Mouse (Mus musculus) embryonic fibroblast, embryonic 13.5 days (primary cell): ENCODE results near the gene Fndc5. TPM values are rescaled to one million over a fixed set of nuclear protein-coding genes. Genes with fewer than 3 reads are reported as not detected.

Experiments
- H3K27ac ChIP-seq: 2 replicates; pipeline ENCODE4 v1.5.1; 2012; ENCODE audit warnings: low read length, control low read depth, inconsistent platforms; ENCODE audit not compliant: insufficient read depth
- H3K4me1 ChIP-seq: 2 replicates; pipeline ENCODE4 v1.6.1; 2011; ENCODE audit warnings: low read length; ENCODE audit not compliant: control insufficient read depth, insufficient read depth
- H3K4me3 ChIP-seq: 2 replicates; pipeline ENCODE4 v1.5.1; 2011; ENCODE audit warnings: mild to moderate bottlenecking, control low read depth, low read length; ENCODE audit not compliant: insufficient read depth
- CTCF ChIP-seq: IDR thresholded peaks from 2 replicates; pipeline ENCODE4 v1.5.1; 2011; ENCODE audit warnings: mild to moderate bottlenecking, control low read depth, low read length, moderate library complexity, borderline replicate concordance; ENCODE audit not compliant: insufficient read depth
- POLR2A ChIP-seq: IDR thresholded peaks from 2 replicates; pipeline ENCODE4 v1.6.1; 2011; ENCODE audit warnings: low read depth, mild to moderate bottlenecking, control low read depth, low read length, moderate library complexity
- polyA plus RNA-seq: library from polyadenylated mRNA; stranded (reverse); fragments of >200 nt; gene quantifications from 2 replicates; pipeline ENCODE4 v1.2.4, GENCODE M21; 2011; ENCODE audit warnings: low read depth; ENCODE audit not compliant: missing spikeins, insufficient read length

Fndc5 gene
- polyA plus RNA-seq, 1 experiment, result 1.1 TPM

GRCm38 (mm10) chr4:129122719-129123118, 14.1 kb upstream of the Fndc5 start:
- H3K4me1 ChIP-seq, result no peaks in the 10 kb centered on the region
- TF ChIP-seq POLR2A (no peak), CTCF (no peak)
- H3K4me3 ChIP-seq, result no peak overlapping the region
- no peak overlapping the region for H3K27ac ChIP-seq

DNA sequence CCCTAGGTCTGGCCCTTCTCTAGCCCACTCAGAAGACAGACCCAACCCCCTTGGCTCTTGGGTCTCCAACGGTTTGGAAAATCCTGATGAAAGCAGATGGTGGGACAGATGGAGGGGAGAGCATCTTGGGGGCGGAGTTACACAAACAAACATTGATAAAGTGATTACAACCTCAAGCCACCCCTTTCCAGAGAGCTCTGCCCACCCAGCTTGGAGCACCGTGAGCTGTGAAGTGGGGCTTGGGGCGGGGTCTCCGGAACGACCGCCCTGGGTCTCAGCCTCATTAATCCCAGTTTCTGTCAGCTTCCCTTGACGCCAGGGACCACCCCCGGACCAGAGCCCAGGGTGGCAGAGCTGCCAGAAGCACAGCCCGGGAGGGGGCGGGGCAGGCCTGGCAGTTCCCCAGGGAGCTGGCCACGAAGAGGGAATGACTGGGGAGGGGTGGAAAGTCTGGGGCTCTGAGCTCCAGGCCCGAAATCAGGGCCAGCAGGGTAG, 12.1 kb upstream of the Fndc5 start:
- Histone ChIP-seq H3K27ac (no peak overlapping the region), H3K4me1 (no peaks in the 10 kb centered on the region), H3K4me3 (no peak overlapping the region)
- TF ChIP-seq POLR2A, result no peak
- no peak for TF ChIP-seq CTCF

- H3K4me1 ChIP-seq, result no peaks in the 10 kb centered on the region
- no peak overlapping the region for H3K4me3 ChIP-seq
- TF ChIP-seq CTCF (no peak), POLR2A (no peak)
- H3K27ac ChIP-seq, result no peak overlapping the region
Observed at GRCm38 (mm10) chr4:129125736-129126451, 10.9 kb upstream of the Fndc5 start.

- Histone ChIP-seq H3K27ac (no peak overlapping the region), H3K4me1 (no peaks in the 10 kb centered on the region), H3K4me3 (no peak overlapping the region)
- TF ChIP-seq POLR2A (no peak), CTCF (no peak)
Observed at GRCm38 (mm10) chr4:129128582-129129338, 8.0 kb upstream of the Fndc5 start.

DNA sequence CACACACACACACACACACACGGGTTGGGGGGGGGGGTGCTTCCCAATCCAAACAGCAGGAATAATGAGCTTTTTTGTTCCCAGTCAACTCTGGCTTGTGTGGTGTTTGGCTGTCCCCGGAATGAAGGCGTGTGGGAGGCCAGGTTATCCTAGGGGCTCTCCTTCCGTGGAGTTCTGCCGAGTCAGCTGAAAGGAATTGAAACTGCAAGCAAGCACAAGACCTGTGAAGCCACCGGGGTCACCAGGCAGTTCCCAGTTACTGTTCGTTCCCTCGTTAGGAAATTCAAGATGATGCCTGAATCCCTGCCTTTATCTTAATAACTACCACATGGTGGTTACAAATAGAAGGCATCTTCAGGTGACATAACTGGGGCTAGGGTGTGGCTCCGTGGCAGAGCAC, 7.4 kb upstream of the Fndc5 start:
- Histone ChIP-seq H3K4me3 (no peak overlapping the region), H3K4me1 (no peaks in the 10 kb centered on the region), H3K27ac (no peak overlapping the region)
- TF ChIP-seq POLR2A (no peak), CTCF (no peak)

- Histone ChIP-seq H3K4me1 (no peaks in the 10 kb centered on the region), H3K4me3 (no peak overlapping the region), H3K27ac (no peak overlapping the region)
- TF ChIP-seq POLR2A (no peak), CTCF (0 out of 2 replicates have a peak, but pooled peaks have one; percentile 27)
Observed at GRCm38 (mm10) chr4:129130149-129130548, 6.7 kb upstream of the Fndc5 start.

DNA sequence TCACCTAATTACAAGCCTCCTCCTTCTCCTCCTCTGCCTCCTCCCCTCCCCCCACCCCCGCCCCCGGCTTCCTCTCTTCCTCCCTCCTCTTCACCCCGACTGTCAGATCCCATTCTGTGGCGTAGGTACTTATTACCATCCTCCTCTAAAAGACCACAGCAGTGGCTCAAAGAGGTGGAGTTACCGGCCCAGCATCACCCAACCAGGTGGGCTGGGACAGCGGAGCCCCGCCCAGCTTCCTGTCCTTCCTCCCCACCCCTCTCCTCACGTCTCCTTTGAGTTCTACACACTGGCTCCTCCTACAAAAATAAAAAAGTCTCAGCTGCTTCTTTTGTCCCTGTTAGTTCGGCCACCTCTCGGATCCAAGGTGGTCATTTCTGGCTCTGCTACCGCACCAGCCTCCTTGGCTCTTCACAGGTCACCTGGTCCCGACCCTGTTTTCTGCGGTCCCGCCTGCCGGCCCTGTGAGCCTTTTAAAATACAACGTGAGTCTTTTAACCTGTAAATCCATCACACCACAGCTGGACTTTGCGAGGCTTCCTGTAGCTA, 6.0 kb upstream of the Fndc5 start:
- Histone ChIP-seq H3K4me1 (no peaks in the 10 kb centered on the region), H3K4me3 (no peak overlapping the region), H3K27ac (no peak overlapping the region)
- TF ChIP-seq CTCF, result no peak
- no peak for TF ChIP-seq POLR2A

GRCm38 (mm10) chr4:129134799-129135585, 1.8 kb upstream of the Fndc5 start:
- Histone ChIP-seq H3K4me1 (no peaks in the 10 kb centered on the region; the same call in 1 of the 2 replicates), H3K27ac (no peak overlapping the region), H3K4me3 (no peak overlapping the region)
- no peak for TF ChIP-seq POLR2A
- TF ChIP-seq CTCF, result peak; percentile 58

DNA sequence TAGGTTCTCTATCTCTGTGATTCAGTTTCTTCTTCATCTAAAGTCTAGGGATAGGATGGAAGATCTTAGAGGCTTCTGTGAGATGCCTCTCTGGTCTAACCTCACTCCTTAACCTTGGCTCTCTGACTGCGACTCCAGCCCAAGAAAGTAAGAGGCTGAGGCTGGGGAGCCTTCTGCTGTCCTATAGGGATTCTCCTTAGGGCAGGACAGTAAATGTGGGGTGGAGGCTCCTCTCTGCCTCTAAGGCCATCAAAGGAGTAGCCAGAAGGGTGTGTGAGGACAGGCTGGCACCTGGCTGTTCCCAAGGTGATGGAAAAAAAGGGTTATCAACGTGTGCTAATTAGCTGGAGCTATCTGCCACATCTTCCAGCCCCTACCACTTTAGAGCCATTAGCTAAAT, 1.2 kb upstream of the Fndc5 start:
- H3K4me1 ChIP-seq, result peaks cover 3% of the 10 kb centered on the region; the same call in 1 of the 2 replicates
- H3K4me3 ChIP-seq, result no peak overlapping the region
- no peak for TF ChIP-seq POLR2A
- TF ChIP-seq CTCF, result no peak
- no peak overlapping the region for H3K27ac ChIP-seq
